Mouse (Mus musculus): ENCODE measurements around the gene Nkx2-3. TPM values are rescaled to one million over a fixed set of nuclear protein-coding genes. Genes with fewer than 3 reads are reported as not detected.

Nkx2-3 gene
- total RNA-seq (2015; ENCODE audit: low replicate concordance) (1.3 TPM in 1 of 2 replicates, not detected in the other), total RNA-seq (2017; ENCODE audit: low replicate concordance) (not detected in 2 replicates)

- ATAC-seq (replicated peaks; ENCODE audit: low FRiP score, poor library complexity, severe bottlenecking), result no peak
Observed at GRCm38 (mm10) chr19:43612051-43612450, at the start of gene Nkx2-3. TSS of gene Nkx2-3 (plus strand) at chr19:43612325.

- no peak for ATAC-seq (replicated peaks; ENCODE audit: low FRiP score, poor library complexity, severe bottlenecking)
Observed at GRCm38 (mm10) chr19:43563166-43563565, 49.0 kb upstream of the Nkx2-3 start.

DNA sequence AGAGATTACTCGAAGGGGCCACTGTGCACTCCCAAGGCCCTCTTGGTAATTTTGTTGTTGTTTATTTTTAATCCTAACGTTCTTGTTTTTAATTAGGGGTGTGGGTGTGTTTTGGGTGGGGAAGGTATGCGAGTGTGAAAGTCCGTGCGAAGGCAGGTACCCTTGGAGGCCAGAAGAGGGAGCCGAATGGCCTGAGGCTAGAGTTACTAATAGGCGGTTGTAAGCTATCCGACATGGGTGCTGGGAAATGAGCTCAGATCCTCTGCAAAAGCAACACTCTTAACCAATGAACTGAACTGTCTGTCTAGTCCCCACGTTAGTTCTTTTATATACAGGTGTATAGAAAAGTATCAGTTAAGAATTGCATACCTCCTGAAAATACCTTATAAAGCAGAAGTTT, 43.8 kb upstream of the Nkx2-3 start:
- no peak for ATAC-seq (replicated peaks; ENCODE audit: low FRiP score, poor library complexity, severe bottlenecking)

- ATAC-seq (replicated peaks; ENCODE audit: low FRiP score, poor library complexity, severe bottlenecking), result no peak
Observed at GRCm38 (mm10) chr19:43569133-43569532, 43.0 kb upstream of the Nkx2-3 start.

GRCm38 (mm10) chr19:43570831-43571790, 41.0 kb upstream of the Nkx2-3 start:
- peak; percentile 76; the same call in 1 of the 2 replicates for ATAC-seq (replicated peaks; ENCODE audit: low FRiP score, poor library complexity, severe bottlenecking)

GRCm38 (mm10) chr19:43579081-43579796, 32.9 kb upstream of the Nkx2-3 start:
- ATAC-seq (replicated peaks; ENCODE audit: low FRiP score, poor library complexity, severe bottlenecking), result no peak

DNA sequence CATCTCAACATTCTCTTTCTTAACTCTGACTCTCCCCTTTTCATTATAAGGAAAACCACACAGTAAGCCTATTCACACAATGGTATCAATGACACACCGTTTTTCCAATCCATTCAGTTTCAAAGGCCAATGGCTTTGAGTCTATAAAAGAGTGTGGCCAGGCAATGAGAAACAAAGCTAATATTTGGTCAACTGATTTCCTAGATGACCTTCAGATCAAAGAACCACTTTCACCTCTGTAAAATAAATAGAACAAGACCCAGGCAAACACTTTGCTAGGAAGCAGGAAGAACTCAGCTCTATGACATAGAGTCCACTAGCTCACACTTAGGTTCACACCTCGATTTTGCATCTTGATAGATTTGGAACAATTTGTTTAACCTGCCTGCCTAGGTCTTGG, 30.9 kb upstream of the Nkx2-3 start:
- ATAC-seq (replicated peaks; ENCODE audit: low FRiP score, poor library complexity, severe bottlenecking), result no peak

- no peak for ATAC-seq (replicated peaks; ENCODE audit: low FRiP score, poor library complexity, severe bottlenecking)
Observed at GRCm38 (mm10) chr19:43583192-43583591, 28.9 kb upstream of the Nkx2-3 start.

DNA sequence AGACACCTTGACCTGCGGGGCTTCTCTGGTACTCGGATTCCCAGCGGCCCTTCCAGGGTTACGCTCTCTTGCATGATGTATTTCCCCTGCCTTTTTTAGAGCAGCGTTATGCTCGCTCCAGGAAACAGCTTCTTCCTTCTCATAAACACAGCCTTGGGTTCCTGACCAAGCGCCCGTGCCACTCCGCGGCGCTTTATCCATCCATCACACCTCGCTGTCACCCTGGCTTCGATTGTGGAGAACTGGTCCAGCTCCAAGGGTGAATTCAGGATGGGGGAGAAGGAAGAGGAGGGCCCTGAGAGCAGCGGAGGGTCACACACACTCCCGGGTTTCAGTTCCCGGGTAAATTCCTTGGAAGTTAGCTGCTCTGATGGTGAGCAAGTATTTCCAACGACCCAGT, 28.5 kb upstream of the Nkx2-3 start:
- no peak for ATAC-seq (replicated peaks; ENCODE audit: low FRiP score, poor library complexity, severe bottlenecking)

DNA sequence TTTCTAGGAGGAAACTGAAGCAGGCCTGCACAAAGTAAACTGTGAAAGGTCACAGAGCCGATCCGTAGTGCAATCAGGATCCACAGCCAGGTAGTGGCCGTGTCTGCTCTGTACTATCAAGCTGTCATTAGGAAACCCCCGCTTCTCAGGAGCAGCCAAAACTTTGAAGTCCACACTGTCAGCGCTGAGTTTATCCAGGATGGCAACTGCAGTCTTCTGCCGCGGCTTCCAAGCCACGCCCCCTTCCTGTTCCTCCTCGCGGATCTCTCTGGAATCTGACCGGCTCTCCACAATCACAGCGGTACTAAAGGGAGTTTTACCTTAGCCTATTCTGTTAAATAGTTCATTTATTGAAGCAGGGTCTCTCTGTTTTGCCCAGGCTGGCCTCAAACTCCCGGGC, 27.3 kb upstream of the Nkx2-3 start:
- no peak for ATAC-seq (replicated peaks; ENCODE audit: low FRiP score, poor library complexity, severe bottlenecking)

- ATAC-seq (replicated peaks; ENCODE audit: low FRiP score, poor library complexity, severe bottlenecking), result no peak
Observed at GRCm38 (mm10) chr19:43592026-43592425, 20.1 kb upstream of the Nkx2-3 start.

DNA sequence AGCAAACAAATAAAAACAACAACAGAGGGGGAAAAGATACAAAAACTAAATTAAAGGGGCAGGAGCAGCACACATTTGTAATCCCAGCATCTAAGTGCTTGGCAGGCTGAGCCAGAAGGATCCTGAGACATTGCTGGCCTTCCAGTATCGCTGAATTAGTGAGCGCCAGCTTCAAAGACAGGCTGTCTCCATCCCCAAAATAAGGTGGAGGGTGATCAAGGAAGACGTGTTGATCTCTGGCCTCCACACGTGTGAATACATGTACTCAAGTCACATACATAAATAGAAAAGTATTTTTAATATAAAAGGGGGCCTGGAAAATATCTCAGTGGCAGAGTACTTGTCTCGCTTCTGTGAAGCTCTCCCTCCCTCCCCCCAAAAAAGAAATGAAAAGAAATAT, 15.1 kb upstream of the Nkx2-3 start:
- no peak for ATAC-seq (replicated peaks; ENCODE audit: low FRiP score, poor library complexity, severe bottlenecking)

DNA sequence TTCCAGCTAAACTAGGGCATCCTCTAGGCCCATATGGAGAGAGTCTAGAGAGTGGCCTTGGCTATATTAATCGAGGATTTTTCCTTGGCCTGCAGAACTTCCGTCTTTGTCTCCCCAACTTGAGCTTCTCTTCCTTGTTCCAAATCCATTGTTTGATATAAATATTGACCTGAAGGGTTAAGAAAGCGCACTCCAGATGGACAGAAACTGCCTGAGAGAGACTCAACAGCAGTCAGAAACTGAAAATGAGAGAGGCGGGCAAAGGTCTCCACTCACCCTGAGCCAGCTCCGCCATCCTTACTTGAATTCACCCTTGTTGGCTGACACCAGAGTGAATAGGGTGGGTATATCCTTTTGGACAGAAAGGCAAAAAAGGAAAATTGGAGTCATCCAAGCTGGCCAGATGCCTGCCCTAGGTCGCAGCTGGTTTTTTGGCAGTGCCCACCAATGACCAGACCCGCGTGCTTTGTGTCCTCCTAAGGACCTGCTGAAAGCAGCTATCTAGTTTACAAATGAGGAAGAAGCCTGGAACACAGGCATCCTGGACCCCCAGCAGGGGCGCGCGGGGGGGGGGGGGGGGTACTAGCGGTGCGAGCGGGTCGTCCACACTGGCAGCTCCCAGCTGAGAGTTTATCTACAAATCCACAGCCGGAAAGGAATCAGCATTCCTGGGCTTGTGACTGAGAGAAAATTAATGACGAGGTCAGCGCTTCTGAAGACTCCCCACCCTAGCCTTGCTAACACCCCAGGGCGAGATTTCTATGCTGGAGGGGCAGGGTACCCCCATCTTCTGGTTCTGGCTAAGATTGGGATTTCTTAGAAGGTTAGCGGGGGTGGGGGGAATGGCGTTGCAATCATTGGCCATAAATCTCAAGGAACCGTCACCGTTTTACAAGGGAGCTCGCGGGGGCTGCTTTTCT, 13.1 kb upstream of the Nkx2-3 start:
- no peak for ATAC-seq (replicated peaks; ENCODE audit: low FRiP score, poor library complexity, severe bottlenecking)

DNA sequence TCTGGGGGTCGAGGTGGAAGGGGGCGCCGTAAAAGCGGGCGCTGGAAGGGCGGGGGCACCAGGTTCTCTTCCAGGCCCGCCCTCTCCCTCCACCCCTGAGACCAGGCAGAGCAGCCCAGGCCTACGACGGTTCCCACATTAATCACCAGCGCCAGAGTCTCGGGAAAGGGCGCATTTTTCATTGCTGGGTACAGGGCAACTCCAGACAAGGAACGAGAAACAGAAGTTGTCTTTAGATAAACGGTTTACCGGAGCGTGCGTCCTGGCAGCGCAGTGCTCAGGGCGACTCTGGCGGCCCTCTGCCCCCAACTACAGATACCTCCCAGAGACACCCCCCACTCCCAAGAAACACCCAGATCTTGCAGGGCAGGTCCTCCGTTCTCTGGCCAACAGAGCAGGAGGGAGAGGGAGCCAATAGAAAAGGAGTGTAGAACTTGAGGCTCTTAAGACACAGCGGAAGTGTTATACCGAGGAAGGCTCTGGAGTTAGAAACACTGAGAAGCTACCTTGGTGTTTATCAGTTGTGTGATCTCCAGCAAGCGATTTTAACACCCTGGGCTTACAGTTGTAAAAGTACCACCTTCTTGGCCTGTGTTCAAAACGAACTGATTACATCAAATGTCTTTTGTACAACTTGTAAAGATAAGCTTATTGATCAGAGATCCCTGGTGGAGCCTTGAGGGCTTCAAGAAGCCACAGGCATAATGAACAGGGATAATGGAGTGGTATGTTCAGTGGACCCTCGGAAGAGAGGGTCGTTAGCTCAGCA, 12.2 kb upstream of the Nkx2-3 start:
- ATAC-seq (replicated peaks; ENCODE audit: low FRiP score, poor library complexity, severe bottlenecking), result no peak

DNA sequence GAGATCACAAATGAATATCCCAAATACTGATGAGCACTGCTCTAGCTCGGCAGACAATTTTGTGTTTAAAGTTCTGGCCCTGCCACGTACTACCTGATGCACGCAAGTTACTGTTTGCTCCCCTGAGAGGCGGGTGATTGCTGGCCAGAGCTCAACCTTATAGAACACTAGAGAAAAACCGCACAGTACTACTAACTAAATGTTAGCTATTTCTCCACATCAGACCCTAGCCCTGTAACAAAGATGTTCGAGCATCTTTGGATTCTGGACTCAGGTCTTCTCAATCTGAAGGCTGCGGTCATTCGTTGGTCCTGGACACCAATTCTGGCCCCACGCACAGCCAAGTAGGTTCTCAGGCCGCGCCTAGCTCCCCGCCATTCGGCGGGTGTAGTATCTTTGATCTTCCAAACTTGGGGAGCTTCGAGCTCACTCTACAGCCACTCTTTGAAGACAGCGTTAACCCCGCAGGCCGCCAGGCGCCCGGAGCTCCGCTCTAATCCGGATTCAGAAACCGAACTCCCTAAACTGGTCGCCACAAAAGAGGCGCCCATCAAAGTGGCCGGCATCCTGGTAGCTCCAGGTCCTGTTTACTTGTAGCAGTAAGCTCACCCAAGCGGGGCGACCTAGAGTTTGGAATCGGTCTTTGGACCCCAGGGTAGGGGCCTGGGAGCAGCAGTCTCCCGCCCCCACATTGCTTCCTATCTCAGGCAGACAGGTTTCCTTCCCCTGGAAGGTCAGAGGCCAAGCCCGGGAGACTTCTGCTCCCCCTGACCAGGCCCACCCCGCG, 11.4 kb upstream of the Nkx2-3 start:
- no peak for ATAC-seq (replicated peaks; ENCODE audit: low FRiP score, poor library complexity, severe bottlenecking)

- no peak for ATAC-seq (replicated peaks; ENCODE audit: low FRiP score, poor library complexity, severe bottlenecking)
Observed at GRCm38 (mm10) chr19:43601440-43601839, 10.7 kb upstream of the Nkx2-3 start.

DNA sequence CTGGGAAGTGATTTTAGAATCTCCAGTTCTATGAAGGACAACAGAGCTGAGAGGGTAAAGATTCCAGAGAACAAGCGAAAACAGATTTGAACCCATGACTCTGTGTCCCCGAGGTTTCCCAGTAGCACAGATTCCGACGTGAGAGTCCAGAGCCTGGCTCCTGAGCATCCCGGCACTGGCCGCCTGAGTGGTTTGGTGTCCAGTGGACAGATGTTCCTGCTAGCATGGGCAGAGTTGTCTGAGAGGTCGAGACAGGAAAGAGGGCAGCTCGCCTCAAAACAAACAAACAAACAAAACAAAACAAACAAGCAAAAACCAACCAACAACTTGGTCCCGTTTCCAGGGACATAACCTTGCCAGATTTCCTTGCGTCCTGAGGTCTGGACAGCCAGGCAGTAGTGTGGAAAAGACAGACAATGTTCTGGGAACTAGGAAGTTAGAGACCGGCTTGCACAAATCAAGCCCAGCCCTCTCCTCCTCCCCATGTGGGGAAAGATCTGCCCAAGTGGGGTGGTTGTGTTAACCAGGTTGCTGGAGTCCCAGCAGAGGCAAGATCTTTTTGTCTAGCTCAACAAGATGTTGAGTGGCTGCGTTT, 10.0 kb upstream of the Nkx2-3 start:
- ATAC-seq (replicated peaks; ENCODE audit: low FRiP score, poor library complexity, severe bottlenecking), result no peak

DNA sequence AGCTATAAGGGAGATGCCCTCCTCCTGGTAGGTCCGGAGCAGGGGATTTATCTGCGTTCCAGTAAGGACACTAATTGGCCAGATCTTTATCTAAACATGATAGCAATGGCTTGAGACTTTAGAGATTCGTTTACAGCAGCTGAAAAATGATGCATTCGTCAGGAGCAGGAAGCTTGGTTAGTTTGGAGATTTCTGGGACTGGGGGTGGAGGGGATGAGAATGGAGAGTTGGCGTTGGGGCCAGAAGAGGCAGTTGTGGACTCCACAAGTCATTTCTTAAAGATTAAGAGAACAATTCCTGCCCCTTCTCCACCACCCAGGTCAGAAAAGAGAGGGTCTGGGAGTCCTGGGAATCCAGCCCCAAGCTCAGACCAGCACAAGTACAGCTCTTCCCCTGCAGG, 8.6 kb upstream of the Nkx2-3 start:
- ATAC-seq (replicated peaks; ENCODE audit: low FRiP score, poor library complexity, severe bottlenecking), result no peak

Data from erythroid progenitor cell, adult 5-6 weeks (primary cell).